Mouse (Mus musculus): ENCODE measurements around the gene Gkn1.

Gkn1 gene

GRCm38 (mm10) chr6:87326932-87327331, 23.8 kb downstream of the Gkn1 start:
- in situ Hi-C loops (cut with MseI, MboI): loop anchor here in 1 of 2 experiments (10.0 kb wide), 1 partner anchor 222 kb away; the partner anchor contains the start of gene D6Ertd527e

GRCm38 (mm10) chr6:87323381-87323780, 27.4 kb downstream of the Gkn1 start:
- in situ Hi-C loops (cut with MseI, MboI): loop anchor here (5.0 to 10.0 kb wide), 2 partner anchors 219 to 221 kb away; partner anchors contain the start of gene D6Ertd527e (in 2 of the 2)

DNA sequence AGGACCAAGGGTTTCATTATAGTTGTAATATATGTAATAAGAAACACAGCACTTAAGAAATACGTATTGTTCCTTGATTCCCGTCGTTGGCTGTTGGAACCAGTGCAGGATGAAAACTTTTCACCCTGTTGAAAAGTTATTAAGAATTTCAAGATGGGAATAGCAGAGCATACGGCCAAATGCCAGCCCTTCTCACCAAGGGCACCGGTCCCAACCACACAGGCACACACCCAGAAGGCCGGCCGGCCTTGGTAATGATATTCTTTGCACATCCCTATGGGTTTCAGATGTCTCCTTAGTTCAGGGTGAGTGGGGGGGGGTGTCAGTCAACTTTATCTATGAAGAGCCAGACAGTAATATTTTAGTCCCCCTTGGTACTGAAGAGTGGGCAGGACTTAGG, 32.1 kb downstream of the Gkn1 start:
- in situ Hi-C loops (cut with MseI, MboI): no loop called here

DNA sequence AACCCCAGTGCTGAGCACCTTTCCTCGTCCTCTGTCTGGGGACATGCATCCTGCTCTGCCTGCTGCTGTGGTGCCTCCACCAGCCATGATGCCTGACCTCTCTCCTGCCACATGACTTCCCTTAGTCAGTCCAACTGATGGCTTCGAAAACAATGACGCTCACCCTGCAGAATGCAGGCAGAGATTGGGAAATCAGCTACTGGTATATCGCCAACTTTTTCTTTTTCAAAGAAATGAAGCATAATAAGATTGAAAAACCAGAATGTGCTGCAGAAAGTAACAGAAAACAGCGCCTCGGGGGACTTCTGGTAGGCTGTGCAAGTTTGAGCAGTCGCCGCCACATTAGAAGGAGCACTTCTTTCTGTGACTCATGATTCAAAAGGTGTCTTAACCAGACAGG, 33.8 kb downstream of the Gkn1 start:
- in situ Hi-C loops (cut with MseI, MboI): no loop called here

- in situ Hi-C loops (cut with MseI, MboI): no loop called here
These were observed 38.0 kb downstream of the Gkn1 start for GRCm38 (mm10) chr6:87312761-87313160.

- in situ Hi-C loops (cut with MseI, MboI): no loop called here
These were observed 46.3 kb downstream of the Gkn1 start for GRCm38 (mm10) chr6:87304486-87304885.

GRCm38 (mm10) chr6:87302746-87303145, 48.0 kb downstream of the Gkn1 start:
- in situ Hi-C loops (cut with MseI, MboI): no loop called here

- in situ Hi-C loops (cut with MseI, MboI): no loop called here
These were observed 48.8 kb downstream of the Gkn1 start for GRCm38 (mm10) chr6:87301991-87302390.

All from mouse trophoblast stem cell (cell line).